Mouse (Mus musculus): ENCODE results near the gene Gm7903.
"Not testable (repeated sequence)": the region's sequence is repeated elsewhere in the genome, so short reads cannot be mapped to it uniquely, and the experiment has no call there.

GRCm38 (mm10) chrX:135421203-135421602 is 12.4 kb upstream of the Gm7903 start:
- TF ChIP-seq MYOD1 (IDR thresholded peaks at IDR 0.05; ENCODE audit: control insufficient read depth in 1 of 3, insufficient read length in 2 of 3, low read depth in 2 of 3); POLR2A (IDR thresholded peaks at IDR 0.05; ENCODE audit: insufficient read length, low read depth); TCF12 (IDR thresholded peaks at IDR 0.05; ENCODE audit: insufficient read depth, poor library complexity, severe bottlenecking): not testable (repeated sequence)
